Mouse (Mus musculus) gastrocnemius, adult 2 months (tissue): ENCODE data around the gene Ctnna3. TPM values are rescaled to one million over a fixed set of nuclear protein-coding genes. Genes with fewer than 3 reads are reported as not detected.
A peak's percentile ranks its signal among the peaks of the same experiment; 100 is the strongest.

Experiments
- DNase-seq: peaks from one replicate; pipeline ENCODE4 v3.0.0; 2022
- H3K27ac ChIP-seq: fragments of 200-600 bp; 2 replicates; pipeline ENCODE4 v1.8.1; 2022; ENCODE audit warnings: mild to moderate bottlenecking
- H3K4me3 ChIP-seq: fragments of 200-600 bp; 2 replicates; pipeline ENCODE4 v1.8.1; 2022; ENCODE audit warnings: mild to moderate bottlenecking, moderate library complexity
- CTCF ChIP-seq: fragments of 200-600 bp; IDR thresholded peaks from 2 replicates; pipeline ENCODE4 v1.8.1; 2022; ENCODE audit warnings: antibody characterized with exemption, mild to moderate bottlenecking, moderate library complexity
- intact Hi-C: fragments of 180-260 bp; cut with DNase I; formaldehyde crosslinking; loops from one replicate; pipeline ENCODE4 v1.15.1; 2025
- total RNA-seq, 2 experiments: library from RNA; stranded (reverse); gene quantifications; 2 replicates each; pipeline ENCODE4 v1.2.3; 2021

Ctnna3 gene
- total RNA-seq, 2 experiments from 2014 or later, result 11.8 to 22.7 TPM

- DNase-seq, result no peak
- peak; percentile 48 for TF ChIP-seq CTCF
- Histone ChIP-seq H3K4me3 (no peak overlapping the region), H3K27ac (peak overlapping the region; percentile 85; the same call in 1 of the 2 replicates)
- intact Hi-C loops, result loop anchor here (1.0 kb wide), 1 partner anchor 50 kb away; no protein-coding TSS in a partner anchor
Observed at GRCm38 (mm10) chr10:63478946-63479345, 49.0 kb downstream of the Ctnna3 start.

- intact Hi-C loops, result no loop called here
- H3K4me3 ChIP-seq, result peak overlapping the region; percentile 59
- peak overlapping the region; percentile 85 for H3K27ac ChIP-seq
- no peak for TF ChIP-seq CTCF
- peak; percentile 62 for DNase-seq
Observed at GRCm38 (mm10) chr10:63480066-63480465, 50.2 kb downstream of the Ctnna3 start.

- no peak for DNase-seq
- H3K4me3 ChIP-seq, result no peak overlapping the region
- TF ChIP-seq CTCF, result no peak
- no peak overlapping the region for H3K27ac ChIP-seq
- intact Hi-C loops, result no loop called here
Observed at GRCm38 (mm10) chr10:63488346-63488745, 58.4 kb downstream of the Ctnna3 start.

- no peak for TF ChIP-seq CTCF
- H3K4me3 ChIP-seq, result no peak overlapping the region
- H3K27ac ChIP-seq, result no peak overlapping the region
- no peak for DNase-seq
- intact Hi-C loops, result no loop called here
Observed at GRCm38 (mm10) chr10:63523956-63524355, 94.1 kb downstream of the Ctnna3 start.

GRCm38 (mm10) chr10:63526027-63526426, 96.1 kb downstream of the Ctnna3 start:
- peak overlapping the region; percentile 58 for H3K27ac ChIP-seq
- no peak overlapping the region for H3K4me3 ChIP-seq
- TF ChIP-seq CTCF, result no peak
- no peak for DNase-seq
- intact Hi-C loops, result no loop called here

GRCm38 (mm10) chr10:63532381-63532780, 102.5 kb downstream of the Ctnna3 start:
- Histone ChIP-seq H3K4me3 (no peak overlapping the region), H3K27ac (no peak overlapping the region)
- intact Hi-C loops, result no loop called here
- no peak for TF ChIP-seq CTCF
- DNase-seq, result no peak

- no peak overlapping the region for H3K27ac ChIP-seq
- no peak for DNase-seq
- H3K4me3 ChIP-seq, result no peak overlapping the region
- intact Hi-C loops, result no loop called here
- no peak for TF ChIP-seq CTCF
Observed at GRCm38 (mm10) chr10:63541754-63542153, 111.9 kb downstream of the Ctnna3 start.

- intact Hi-C loops, result no loop called here
- no peak for TF ChIP-seq CTCF
- no peak for DNase-seq
- Histone ChIP-seq H3K4me3 (no peak overlapping the region), H3K27ac (peak overlapping the region; percentile 28)
Observed at GRCm38 (mm10) chr10:63542493-63542892, 112.6 kb downstream of the Ctnna3 start.

- peak; percentile 49 for DNase-seq
- H3K27ac ChIP-seq, result peak overlapping the region; percentile 81
- peak overlapping the region; percentile 25 for H3K4me3 ChIP-seq
- intact Hi-C loops, result no loop called here
- TF ChIP-seq CTCF, result no peak
Observed at GRCm38 (mm10) chr10:63566691-63567090, 136.8 kb downstream of the Ctnna3 start.

- intact Hi-C loops, result no loop called here
Observed at GRCm38 (mm10) chr10:63571561-63571960, 141.7 kb downstream of the Ctnna3 start.

GRCm38 (mm10) chr10:63572866-63573265, 143.0 kb downstream of the Ctnna3 start:
- intact Hi-C loops, result no loop called here
- H3K4me3 ChIP-seq, result no peak overlapping the region
- H3K27ac ChIP-seq, result no peak overlapping the region
- no peak for DNase-seq
- no peak for TF ChIP-seq CTCF

More at GRCm38 (mm10) chr10:63571561-63571960, 141.7 kb downstream of the Ctnna3 start:
- no peak overlapping the region for H3K4me3 ChIP-seq
- H3K27ac ChIP-seq, result peak overlapping the region; percentile 59
- no peak for TF ChIP-seq CTCF
- DNase-seq, result no peak

- no peak overlapping the region for H3K27ac ChIP-seq
- no peak overlapping the region for H3K4me3 ChIP-seq
- intact Hi-C loops, result loop anchor here (1.0 kb wide), 1 partner anchor 152 kb away; no protein-coding TSS in a partner anchor
- DNase-seq, result peak; percentile 51
- peak; percentile 56 for TF ChIP-seq CTCF
Observed at GRCm38 (mm10) chr10:63574100-63574609, 144.3 kb downstream of the Ctnna3 start.

- peak; percentile 73 for DNase-seq
- Histone ChIP-seq H3K4me3 (peak overlapping the region; percentile 52), H3K27ac (peak overlapping the region; percentile 43; the same call in 1 of the 2 replicates)
- TF ChIP-seq CTCF, result peak; percentile 96
- intact Hi-C loops, result loop anchor here (2.0 kb wide), 1 partner anchor 110 kb away; no protein-coding TSS in a partner anchor
Observed at GRCm38 (mm10) chr10:63582608-63583007, 152.7 kb downstream of the Ctnna3 start.

- TF ChIP-seq CTCF, result no peak
- Histone ChIP-seq H3K4me3 (no peak overlapping the region), H3K27ac (no peak overlapping the region)
- no peak for DNase-seq
- intact Hi-C loops, result loop anchor here (2.0 kb wide), 1 partner anchor 109 kb away; no protein-coding TSS in a partner anchor
Observed at GRCm38 (mm10) chr10:63583798-63584374, 154.0 kb downstream of the Ctnna3 start.
